Mouse (Mus musculus) kidney, embryonic 14.5 days (tissue): ENCODE results near the gene Gns. TPM values are rescaled to one million over a fixed set of nuclear protein-coding genes. Genes with fewer than 3 reads are reported as not detected.
A peak's percentile ranks its signal among the peaks of the same experiment; 100 is the strongest.

Source experiments
- ATAC-seq: fragments of 200-750 bp; cut with Nextera tagmentation; 2 replicates; pipeline ENCODE4 v1.8.0; 2017; ENCODE audit warnings: moderate number of reproducible peaks, mild to moderate bottlenecking, moderate TSS enrichment, moderate library complexity; ENCODE audit not compliant: low FRiP score, low TSS enrichment
- H3K27ac ChIP-seq: fragments of 300-500 bp; sonication (generic); 2 replicates; pipeline ENCODE4 v1.5.1; 2014; ENCODE audit warnings: low read depth, mild to moderate bottlenecking, low read length, moderate library complexity, mixed read lengths
- H3K27me3 ChIP-seq: fragments of 300-500 bp; sonication (generic); 2 replicates; pipeline ENCODE4 v1.6.1; 2014; ENCODE audit warnings: mild to moderate bottlenecking, low read length; ENCODE audit not compliant: control insufficient read depth, insufficient read depth
- H3K36me3 ChIP-seq: fragments of 300-500 bp; sonication (generic); 2 replicates; pipeline ENCODE4 v1.6.1; 2014; ENCODE audit warnings: low read length, mixed read lengths; ENCODE audit not compliant: control insufficient read depth, insufficient read depth
- H3K4me1 ChIP-seq: fragments of 300-500 bp; sonication (generic); 2 replicates; pipeline ENCODE4 v1.6.1; 2014; ENCODE audit warnings: low read length, mixed read lengths; ENCODE audit not compliant: control insufficient read depth, insufficient read depth
- H3K4me2 ChIP-seq: fragments of 300-500 bp; sonication (generic); replicated peaks from 2 replicates; pipeline ENCODE4 v1.6.1; 2014; ENCODE audit warnings: low read depth, mild to moderate bottlenecking, low read length
- H3K4me3 ChIP-seq: fragments of 300-500 bp; sonication (generic); 2 replicates; pipeline ENCODE4 v1.5.1; 2014; ENCODE audit warnings: mild to moderate bottlenecking, low read length
- H3K9ac ChIP-seq: fragments of 300-500 bp; sonication (generic); 2 replicates; pipeline ENCODE4 v1.6.1; 2014; ENCODE audit warnings: low read depth, mild to moderate bottlenecking, low read length, moderate library complexity
- H3K9me3 ChIP-seq: fragments of 300-500 bp; sonication (generic); 2 replicates; pipeline ENCODE4 v1.6.1; 2016; ENCODE audit warnings: low read length; ENCODE audit not compliant: control insufficient read depth
- WGBS: fragments of 180-500 bp; shearing (Covaris S2); extraction: QIAGEN DNeasy Blood & Tissue Kit; methylation state at CpG from one replicate; pipeline ENCODE4 v1.1.7; 2014; 5-methylcytosine and 5-hydroxymethylcytosine counted together
- polyA plus RNA-seq: library from polyadenylated mRNA; unstranded; fragments of >200 nt; fragmentation: Nextera tagmentation; extraction: Ambion mirVana; gene quantifications from 2 replicates; pipeline ENCODE4 v1.2.1, GENCODE M21; 2014

Gns gene
- polyA plus RNA-seq, 1 experiment from 2014 or later, result 48.7 TPM

GRCm38 (mm10) chr10:121428011-121428711, 63.3 kb downstream of the Gns start:
- no peak for ATAC-seq
- no peaks in the 10 kb centered on the region for H3K27me3 ChIP-seq
- H3K36me3 ChIP-seq, result no peaks in the 10 kb centered on the region
- H3K4me1 ChIP-seq, result peaks cover 69% of the 10 kb centered on the region
- WGBS, result 67% methylated on average over 15 of the region's 15 CpGs
- no peak overlapping the region for H3K4me2 ChIP-seq
- H3K9ac ChIP-seq, result no peak overlapping the region
- no peaks in the 10 kb centered on the region for H3K9me3 ChIP-seq
- no peak overlapping the region for H3K4me3 ChIP-seq
- H3K27ac ChIP-seq, result peak overlapping the region; percentile 32; the same call in 1 of the 2 replicates

- H3K27ac ChIP-seq, result peak overlapping the region; percentile 76; the same call in 1 of the 2 replicates
- H3K9ac ChIP-seq, result no peak overlapping the region
- WGBS, result 17% methylated on average over 2 of the region's 2 CpGs
- peak; percentile 65; the same call in 1 of the 2 replicates for ATAC-seq
- H3K4me1 ChIP-seq, result peaks cover 63% of the 10 kb centered on the region
- no peaks in the 10 kb centered on the region for H3K9me3 ChIP-seq
- H3K4me3 ChIP-seq, result no peak overlapping the region
- H3K4me2 ChIP-seq, result 0 out of 2 replicates have a peak overlapping the region, but pooled peaks have one; percentile 33
- no peaks in the 10 kb centered on the region for H3K27me3 ChIP-seq
- H3K36me3 ChIP-seq, result no peaks in the 10 kb centered on the region
Measured at GRCm38 (mm10) chr10:121429089-121429488, 64.2 kb downstream of the Gns start.

GRCm38 (mm10) chr10:121429581-121429980, 64.7 kb downstream of the Gns start:
- peak overlapping the region; percentile 33 for H3K4me2 ChIP-seq
- no peak overlapping the region for H3K9ac ChIP-seq
- WGBS, result 29% methylated on average over 8 of the region's 8 CpGs
- H3K27me3 ChIP-seq, result no peaks in the 10 kb centered on the region
- peak overlapping the region; percentile 76; the same call in 1 of the 2 replicates for H3K27ac ChIP-seq
- H3K4me1 ChIP-seq, result peaks cover 59% of the 10 kb centered on the region
- H3K9me3 ChIP-seq, result no peaks in the 10 kb centered on the region
- no peak overlapping the region for H3K4me3 ChIP-seq
- peak; percentile 15; the same call in 1 of the 2 replicates for ATAC-seq
- H3K36me3 ChIP-seq, result no peaks in the 10 kb centered on the region

GRCm38 (mm10) chr10:121429981-121430682, 65.2 kb downstream of the Gns start:
- Histone ChIP-seq H3K4me1 (peaks cover 59% of the 10 kb centered on the region), H3K27me3 (no peaks in the 10 kb centered on the region), H3K27ac (peak overlapping the region; percentile 76), H3K4me3 (0 out of 2 replicates have a peak overlapping the region, but pooled peaks have one; percentile 9), H3K36me3 (no peaks in the 10 kb centered on the region), H3K9ac (peak overlapping the region; percentile 29; the same call in 1 of the 2 replicates), H3K9me3 (no peaks in the 10 kb centered on the region), H3K4me2 (peak overlapping the region; percentile 33)
- 10% methylated on average over 14 of the region's 14 CpGs for WGBS
- peak; percentile 54 for ATAC-seq

- no peak for ATAC-seq
- no peaks in the 10 kb centered on the region for H3K9me3 ChIP-seq
- no peak overlapping the region for H3K4me3 ChIP-seq
- no peaks in the 10 kb centered on the region for H3K36me3 ChIP-seq
- peak overlapping the region; percentile 76 for H3K27ac ChIP-seq
- WGBS, result 71% methylated on average over 15 of the region's 15 CpGs
- H3K9ac ChIP-seq, result no peak overlapping the region
- H3K27me3 ChIP-seq, result no peaks in the 10 kb centered on the region
- H3K4me1 ChIP-seq, result peaks cover 66% of the 10 kb centered on the region
- H3K4me2 ChIP-seq, result peak overlapping the region; percentile 33; the same call in 1 of the 2 replicates
Measured at GRCm38 (mm10) chr10:121430764-121431540, 66.1 kb downstream of the Gns start.

- H3K4me3 ChIP-seq, result no peak overlapping the region
- no peaks in the 10 kb centered on the region for H3K27me3 ChIP-seq
- peak overlapping the region; percentile 37; the same call in 1 of the 2 replicates for H3K27ac ChIP-seq
- 54% methylated on average over 12 of the region's 12 CpGs for WGBS
- H3K4me2 ChIP-seq, result no peak overlapping the region
- no peak for ATAC-seq
- no peak overlapping the region for H3K9ac ChIP-seq
- no peaks in the 10 kb centered on the region for H3K36me3 ChIP-seq
- no peaks in the 10 kb centered on the region for H3K9me3 ChIP-seq
- H3K4me1 ChIP-seq, result peaks cover 74% of the 10 kb centered on the region
Measured at GRCm38 (mm10) chr10:121432041-121432634, 67.2 kb downstream of the Gns start.

GRCm38 (mm10) chr10:121432635-121433280, 67.9 kb downstream of the Gns start:
- 58% methylated on average over 16 of the region's 16 CpGs for WGBS
- peaks cover 70% of the 10 kb centered on the region for H3K4me1 ChIP-seq
- 0 out of 2 replicates have a peak overlapping the region, but pooled peaks have one; percentile 11 for H3K27ac ChIP-seq
- H3K4me3 ChIP-seq, result no peak overlapping the region
- H3K4me2 ChIP-seq, result no peak overlapping the region
- H3K9me3 ChIP-seq, result no peaks in the 10 kb centered on the region
- no peaks in the 10 kb centered on the region for H3K36me3 ChIP-seq
- ATAC-seq, result no peak
- H3K9ac ChIP-seq, result no peak overlapping the region; the same call in 1 of the 2 replicates
- no peaks in the 10 kb centered on the region for H3K27me3 ChIP-seq

GRCm38 (mm10) chr10:121434441-121435103, 69.7 kb downstream of the Gns start:
- 63% methylated on average over 15 of the region's 15 CpGs for WGBS
- Histone ChIP-seq H3K9ac (no peak overlapping the region), H3K9me3 (no peaks in the 10 kb centered on the region), H3K36me3 (no peaks in the 10 kb centered on the region), H3K27ac (no peak overlapping the region), H3K4me3 (no peak overlapping the region), H3K4me2 (no peak overlapping the region), H3K4me1 (peaks cover 56% of the 10 kb centered on the region), H3K27me3 (no peaks in the 10 kb centered on the region)
- ATAC-seq, result no peak
